Mouse (Mus musculus) ES-E14 (cell line): ENCODE data around the gene Il21.

ENCODE experiments used
- HCFC1 ChIP-seq: IDR thresholded peaks from 2 replicates; pipeline ENCODE4 v1.6.1; 2012; ENCODE audit warnings: low read length, inconsistent platforms, borderline replicate concordance; ENCODE audit not compliant: insufficient read depth
- MAFK ChIP-seq: IDR thresholded peaks from 2 replicates; pipeline ENCODE4 v1.6.1; 2014; ENCODE audit warnings: mild to moderate bottlenecking, low read depth, low read length, inconsistent platforms; ENCODE audit not compliant: insufficient read depth

GRCm38 (mm10) chr3:37257776-37258175, 25.3 kb upstream of the Il21 start:
- TF ChIP-seq HCFC1 (no peak), MAFK (no peak)
